Mouse (Mus musculus): ENCODE measurements around the gene Sorcs2. TPM values are rescaled to one million over a fixed set of nuclear protein-coding genes. Genes with fewer than 3 reads are reported as not detected.
A peak's percentile ranks its signal among the peaks of the same experiment; 100 is the strongest.

Sorcs2 gene
- total RNA-seq, 2 experiments from 2014 or later: 2.2 to 5.4 TPM

- ATAC-seq (replicated peaks; ENCODE audit: low FRiP score, poor library complexity, severe bottlenecking): no peak
Observed at GRCm38 (mm10) chr5:36040398-36041235, 357.3 kb downstream of the Sorcs2 start.

GRCm38 (mm10) chr5:36039596-36039995, 358.3 kb downstream of the Sorcs2 start:
- ATAC-seq (replicated peaks; ENCODE audit: low FRiP score, poor library complexity, severe bottlenecking): no peak

- 0 out of 2 replicates have a peak, but pooled peaks have one; percentile 27 for ATAC-seq (replicated peaks; ENCODE audit: low FRiP score, poor library complexity, severe bottlenecking)
Observed at GRCm38 (mm10) chr5:36033531-36034426, 364.2 kb downstream of the Sorcs2 start.

- no peak for ATAC-seq (replicated peaks; ENCODE audit: low FRiP score, poor library complexity, severe bottlenecking)
Observed at GRCm38 (mm10) chr5:36025076-36025475, 372.9 kb downstream of the Sorcs2 start.

- ATAC-seq (replicated peaks; ENCODE audit: low FRiP score, poor library complexity, severe bottlenecking): no peak
Observed at GRCm38 (mm10) chr5:36024003-36024685, 373.8 kb downstream of the Sorcs2 start.

GRCm38 (mm10) chr5:36022361-36022760, 375.6 kb downstream of the Sorcs2 start:
- no peak for ATAC-seq (replicated peaks; ENCODE audit: low FRiP score, poor library complexity, severe bottlenecking)

GRCm38 (mm10) chr5:36021091-36021490, 376.8 kb downstream of the Sorcs2 start:
- no peak for ATAC-seq (replicated peaks; ENCODE audit: low FRiP score, poor library complexity, severe bottlenecking)

GRCm38 (mm10) chr5:36018366-36018765, 379.6 kb downstream of the Sorcs2 start:
- no peak for ATAC-seq (replicated peaks; ENCODE audit: low FRiP score, poor library complexity, severe bottlenecking)

GRCm38 (mm10) chr5:36009405-36009804, 388.5 kb downstream of the Sorcs2 start:
- no peak for ATAC-seq (replicated peaks; ENCODE audit: low FRiP score, poor library complexity, severe bottlenecking)

- no peak for ATAC-seq (replicated peaks; ENCODE audit: low FRiP score, poor library complexity, severe bottlenecking)
Observed at GRCm38 (mm10) chr5:36007649-36008048, 390.3 kb downstream of the Sorcs2 start.

- no peak for ATAC-seq (replicated peaks; ENCODE audit: low FRiP score, poor library complexity, severe bottlenecking)
Observed at GRCm38 (mm10) chr5:36006586-36006985, 391.4 kb downstream of the Sorcs2 start.

GRCm38 (mm10) chr5:36006106-36006505, 391.8 kb downstream of the Sorcs2 start:
- ATAC-seq (replicated peaks; ENCODE audit: low FRiP score, poor library complexity, severe bottlenecking): no peak

GRCm38 (mm10) chr5:36003797-36004196, 394.1 kb downstream of the Sorcs2 start:
- ATAC-seq (replicated peaks; ENCODE audit: low FRiP score, poor library complexity, severe bottlenecking): no peak

GRCm38 (mm10) chr5:35989986-35990735, 407.8 kb downstream of the Sorcs2 start:
- no peak for ATAC-seq (replicated peaks; ENCODE audit: low FRiP score, poor library complexity, severe bottlenecking)

- no peak for ATAC-seq (replicated peaks; ENCODE audit: low FRiP score, poor library complexity, severe bottlenecking)
Observed at GRCm38 (mm10) chr5:35989506-35989905, 408.4 kb downstream of the Sorcs2 start.

- no peak for ATAC-seq (replicated peaks; ENCODE audit: low FRiP score, poor library complexity, severe bottlenecking)
Observed at GRCm38 (mm10) chr5:35988085-35988484, 409.9 kb downstream of the Sorcs2 start.

- ATAC-seq (replicated peaks; ENCODE audit: low FRiP score, poor library complexity, severe bottlenecking): no peak
Observed at GRCm38 (mm10) chr5:35985611-35986010, 412.3 kb downstream of the Sorcs2 start.

GRCm38 (mm10) chr5:35981976-35982375, 416.0 kb downstream of the Sorcs2 start:
- no peak for ATAC-seq (replicated peaks; ENCODE audit: low FRiP score, poor library complexity, severe bottlenecking)

GRCm38 (mm10) chr5:35981341-35981740, 416.6 kb downstream of the Sorcs2 start:
- ATAC-seq (replicated peaks; ENCODE audit: low FRiP score, poor library complexity, severe bottlenecking): no peak

Data from erythroid progenitor cell, adult 5-6 weeks (primary cell).